Mouse (Mus musculus): ENCODE measurements around the gene Calm3. TPM values are rescaled to one million over a fixed set of nuclear protein-coding genes. Genes with fewer than 3 reads are reported as not detected.

The Calm3 gene
- polyA plus RNA-seq, 1 experiment from 2014 or later = 197 TPM

- WGBS (ENCODE audit: missing documents) = 14% methylated on average over 21 of the region's 22 CpGs
- no peak overlapping the region for H3K27ac ChIP-seq
- H3K79me2 ChIP-seq (ENCODE audit: inconsistent target) = no peaks in the 10 kb centered on the region
- H3K4me3 ChIP-seq (ENCODE audit: inconsistent target) = no peak overlapping the region
- H3K36me3 ChIP-seq (ENCODE audit: inconsistent target) = no peaks in the 10 kb centered on the region
Measured at GRCm38 (mm10) chr7:16947349-16947895, 23.5 kb upstream of the Calm3 start.

GRCm38 (mm10) chr7:16946441-16947348 is 22.8 kb upstream of the Calm3 start:
- WGBS (ENCODE audit: missing documents) = 5% methylated on average over 53 of the region's 53 CpGs
- Histone ChIP-seq H3K27ac (no peak overlapping the region), H3K79me2 (ENCODE audit: inconsistent target) (no peaks in the 10 kb centered on the region), H3K4me3 (ENCODE audit: inconsistent target) (no peak overlapping the region), H3K36me3 (ENCODE audit: inconsistent target) (no peaks in the 10 kb centered on the region)

- WGBS (ENCODE audit: missing documents) = 19% methylated on average over 17 of the region's 17 CpGs
- no peak overlapping the region for H3K4me3 ChIP-seq (ENCODE audit: inconsistent target)
- no peaks in the 10 kb centered on the region for H3K79me2 ChIP-seq (ENCODE audit: inconsistent target)
Measured at GRCm38 (mm10) chr7:16945419-16945818, 21.5 kb upstream of the Calm3 start.

GRCm38 (mm10) chr7:16944808-16945315 is 20.9 kb upstream of the Calm3 start:
- no peak overlapping the region for H3K27ac ChIP-seq
- no peaks in the 10 kb centered on the region for H3K36me3 ChIP-seq (ENCODE audit: inconsistent target)
- no peaks in the 10 kb centered on the region for H3K79me2 ChIP-seq (ENCODE audit: inconsistent target)
- H3K4me3 ChIP-seq (ENCODE audit: inconsistent target) = no peak overlapping the region
- WGBS (ENCODE audit: missing documents) = 9% methylated on average over 14 of the region's 22 CpGs

More at GRCm38 (mm10) chr7:16945419-16945818, 21.5 kb upstream of the Calm3 start:
- Histone ChIP-seq H3K27ac (no peak overlapping the region), H3K36me3 (ENCODE audit: inconsistent target) (no peaks in the 10 kb centered on the region)

- 27% methylated on average over 36 of the region's 36 CpGs for WGBS (ENCODE audit: missing documents)
- Histone ChIP-seq H3K27ac (no peak within 1 kb of the TSS), H3K79me2 (ENCODE audit: inconsistent target) (no peaks in the 10 kb centered on the region), H3K36me3 (ENCODE audit: inconsistent target) (no peaks in the 10 kb centered on the region), H3K4me3 (ENCODE audit: inconsistent target) (no peak within 1 kb of the TSS)
Measured at GRCm38 (mm10) chr7:16944061-16944807, 20.3 kb upstream of the Calm3 start, which contains the start of gene Pnmal2. Gene Pnmal2, plus strand, starts transcription at chr7:16944682.

GRCm38 (mm10) chr7:16942861-16943260 is 18.9 kb upstream of the Calm3 start:
- Histone ChIP-seq H3K4me3 (ENCODE audit: inconsistent target) (no peak overlapping the region), H3K79me2 (ENCODE audit: inconsistent target) (no peaks in the 10 kb centered on the region), H3K27ac (no peak overlapping the region), H3K36me3 (ENCODE audit: inconsistent target) (no peaks in the 10 kb centered on the region)
- 68% methylated on average over 4 of the region's 4 CpGs for WGBS (ENCODE audit: missing documents)

- 89% methylated on average over 7 of the region's 7 CpGs for WGBS (ENCODE audit: missing documents)
- Histone ChIP-seq H3K79me2 (ENCODE audit: inconsistent target) (no peaks in the 10 kb centered on the region), H3K36me3 (ENCODE audit: inconsistent target) (no peaks in the 10 kb centered on the region), H3K4me3 (ENCODE audit: inconsistent target) (no peak overlapping the region), H3K27ac (no peak overlapping the region)
Measured at GRCm38 (mm10) chr7:16940292-16940691, 16.4 kb upstream of the Calm3 start.

GRCm38 (mm10) chr7:16938117-16938791 is 14.3 kb upstream of the Calm3 start:
- no peaks in the 10 kb centered on the region for H3K36me3 ChIP-seq (ENCODE audit: inconsistent target)
- no peak overlapping the region for H3K27ac ChIP-seq
- no peak overlapping the region for H3K4me3 ChIP-seq (ENCODE audit: inconsistent target)
- no peaks in the 10 kb centered on the region for H3K79me2 ChIP-seq (ENCODE audit: inconsistent target)
- 66% methylated on average over 11 of the region's 17 CpGs for WGBS (ENCODE audit: missing documents)

- H3K36me3 ChIP-seq (ENCODE audit: inconsistent target) = no peaks in the 10 kb centered on the region
- no peak overlapping the region for H3K27ac ChIP-seq
- 45% methylated on average over 4 of the region's 4 CpGs for WGBS (ENCODE audit: missing documents)
- no peaks in the 10 kb centered on the region for H3K79me2 ChIP-seq (ENCODE audit: inconsistent target)
- H3K4me3 ChIP-seq (ENCODE audit: inconsistent target) = no peak overlapping the region
Measured at GRCm38 (mm10) chr7:16937312-16937711, 13.4 kb upstream of the Calm3 start.

GRCm38 (mm10) chr7:16932704-16933577 is 9.0 kb upstream of the Calm3 start:
- H3K36me3 ChIP-seq (ENCODE audit: inconsistent target) = no peaks in the 10 kb centered on the region
- H3K27ac ChIP-seq = no peak overlapping the region
- H3K4me3 ChIP-seq (ENCODE audit: inconsistent target) = no peak overlapping the region
- 38% methylated on average over 14 of the region's 14 CpGs for WGBS (ENCODE audit: missing documents)
- no peaks in the 10 kb centered on the region for H3K79me2 ChIP-seq (ENCODE audit: inconsistent target)

- Histone ChIP-seq H3K4me3 (ENCODE audit: inconsistent target) (no peak overlapping the region), H3K27ac (no peak overlapping the region), H3K79me2 (ENCODE audit: inconsistent target) (no peaks in the 10 kb centered on the region), H3K36me3 (ENCODE audit: inconsistent target) (no peaks in the 10 kb centered on the region)
- WGBS (ENCODE audit: missing documents) = 22% methylated on average over 14 of the region's 14 CpGs
Measured at GRCm38 (mm10) chr7:16931968-16932627, 8.2 kb upstream of the Calm3 start.

GRCm38 (mm10) chr7:16930850-16931249 is 6.9 kb upstream of the Calm3 start:
- H3K27ac ChIP-seq = no peak overlapping the region
- no peaks in the 10 kb centered on the region for H3K36me3 ChIP-seq (ENCODE audit: inconsistent target)
- no peak overlapping the region for H3K4me3 ChIP-seq (ENCODE audit: inconsistent target)
- no peaks in the 10 kb centered on the region for H3K79me2 ChIP-seq (ENCODE audit: inconsistent target)
- 5% methylated on average over 1 of the region's 1 CpGs for WGBS (ENCODE audit: missing documents)

GRCm38 (mm10) chr7:16928341-16928740 is 4.4 kb upstream of the Calm3 start:
- Histone ChIP-seq H3K36me3 (ENCODE audit: inconsistent target) (no peaks in the 10 kb centered on the region), H3K79me2 (ENCODE audit: inconsistent target) (peaks cover 3% of the 10 kb centered on the region), H3K4me3 (ENCODE audit: inconsistent target) (no peak overlapping the region), H3K27ac (no peak overlapping the region)
- 8% methylated on average over 2 of the region's 2 CpGs for WGBS (ENCODE audit: missing documents)
